Mouse (Mus musculus) limb, embryonic 11.5 days (tissue): ENCODE data around the gene Nim1k. TPM values are rescaled to one million over a fixed set of nuclear protein-coding genes. Genes with fewer than 3 reads are reported as not detected.
A peak's percentile ranks its signal among the peaks of the same experiment; 100 is the strongest.

Experiments used
- ATAC-seq: fragments of 200-750 bp; cut with Nextera tagmentation; 2 replicates; pipeline ENCODE4 v1.8.0; 2017; ENCODE audit warnings: low read depth; ENCODE audit not compliant: insufficient number of reproducible peaks, low FRiP score, low TSS enrichment
- DNase-seq: peaks from one replicate; pipeline ENCODE4 v3.0.0-alpha.2; 2015; ENCODE audit warnings: low spot score
- H3K27ac ChIP-seq: fragments of 300-500 bp; sonication (generic); replicated peaks from 2 replicates; pipeline ENCODE4 v1.5.1; 2014; ENCODE audit warnings: low read depth, mild to moderate bottlenecking, low read length
- H3K27me3 ChIP-seq: fragments of 300-500 bp; sonication (generic); 2 replicates; pipeline ENCODE4 v1.6.1; 2014; ENCODE audit warnings: mild to moderate bottlenecking, low read length, mixed read lengths; ENCODE audit not compliant: control insufficient read depth, insufficient read depth
- H3K36me3 ChIP-seq: fragments of 300-500 bp; sonication (generic); 2 replicates; pipeline ENCODE4 v1.6.1; 2014; ENCODE audit warnings: mild to moderate bottlenecking, low read length, moderate library complexity, mixed read lengths; ENCODE audit not compliant: control insufficient read depth, insufficient read depth
- H3K4me1 ChIP-seq: fragments of 300-500 bp; sonication (generic); 2 replicates; pipeline ENCODE4 v1.6.1; 2014; ENCODE audit warnings: low read length, mixed read lengths; ENCODE audit not compliant: control insufficient read depth, insufficient read depth
- H3K4me2 ChIP-seq: fragments of 300-500 bp; sonication (generic); 2 replicates; pipeline ENCODE4 v1.6.1; 2014; ENCODE audit warnings: low read depth, mild to moderate bottlenecking, moderate library complexity; ENCODE audit not compliant: severe bottlenecking
- H3K4me3 ChIP-seq: fragments of 300-500 bp; sonication (generic); 2 replicates; pipeline ENCODE4 v1.5.1; 2014; ENCODE audit warnings: low read depth, low read length
- H3K9ac ChIP-seq: fragments of 300-500 bp; sonication (generic); 2 replicates; pipeline ENCODE4 v1.6.1; 2014; ENCODE audit warnings: mild to moderate bottlenecking, low read length
- H3K9me3 ChIP-seq: fragments of 300-500 bp; sonication (generic); 2 replicates; pipeline ENCODE4 v1.6.1; 2016; ENCODE audit warnings: low read length; ENCODE audit not compliant: control insufficient read depth
- WGBS: fragments of 180-500 bp; shearing (Covaris S2); extraction: QIAGEN DNeasy Blood & Tissue Kit; methylation state at CpG from one replicate; pipeline ENCODE4 v1.1.7; 2014; 5-methylcytosine and 5-hydroxymethylcytosine counted together
- polyA plus RNA-seq: library from polyadenylated mRNA; unstranded; fragments of >200 nt; fragmentation: Nextera tagmentation; extraction: Ambion mirVana; gene quantifications from 2 replicates; pipeline ENCODE4 v1.2.1, GENCODE M21; 2014

The Nim1k gene
- 1.8 and 2.0 TPM in 2 replicates for polyA plus RNA-seq

- DNase-seq (peak; percentile 87), ATAC-seq (peak; percentile 94)
- Histone ChIP-seq H3K9ac (peak within 1 kb of the TSS; percentile 73), H3K4me3 (peak within 1 kb of the TSS; percentile 62), H3K9me3 (no peaks in the 10 kb centered on the region), H3K4me2 (peak within 1 kb of the TSS; percentile 98), H3K36me3 (no peaks in the 10 kb centered on the region), H3K27ac (peak within 1 kb of the TSS; percentile 36), H3K27me3 (no peaks in the 10 kb centered on the region), H3K4me1 (0 out of 2 replicates have a peak, but pooled peaks cover 7% of the 10 kb centered on the region)
- WGBS, result under 1% methylated on average over 43 of the region's 43 CpGs
These were observed at the start of gene Nim1k for GRCm38 (mm10) chr13:119755681-119756471. Nim1k (minus strand) TSS chr13:119755882.

- ATAC-seq, result no peak
- DNase-seq, result no peak
- Histone ChIP-seq H3K4me1 (no peaks in the 10 kb centered on the region), H3K9ac (no peak overlapping the region), H3K4me3 (no peak overlapping the region), H3K9me3 (no peaks in the 10 kb centered on the region), H3K4me2 (no peak overlapping the region), H3K36me3 (no peaks in the 10 kb centered on the region), H3K27ac (no peak overlapping the region), H3K27me3 (no peaks in the 10 kb centered on the region)
- WGBS, result 74% methylated on average over 4 of the region's 4 CpGs
These were observed 42.0 kb upstream of the Nim1k start for GRCm38 (mm10) chr13:119797656-119798055.

- Histone ChIP-seq H3K9me3 (no peaks in the 10 kb centered on the region), H3K4me2 (no peak overlapping the region), H3K27ac (no peak overlapping the region), H3K4me3 (no peak overlapping the region), H3K4me1 (0 out of 2 replicates have a peak, but pooled peaks cover 3% of the 10 kb centered on the region), H3K36me3 (0 out of 2 replicates have a peak, but pooled peaks cover 2% of the 10 kb centered on the region), H3K27me3 (no peaks in the 10 kb centered on the region), H3K9ac (no peak overlapping the region)
- WGBS, result 84% methylated on average over 5 of the region's 5 CpGs
- DNase-seq (no peak), ATAC-seq (no peak)
These were observed 37.2 kb upstream of the Nim1k start for GRCm38 (mm10) chr13:119792791-119793404.

- Histone ChIP-seq H3K36me3 (0 out of 2 replicates have a peak, but pooled peaks cover 3% of the 10 kb centered on the region), H3K9ac (peak overlapping the region; percentile 92), H3K27ac (peak overlapping the region; percentile 92; the same call in 1 of the 2 replicates), H3K9me3 (no peaks in the 10 kb centered on the region), H3K27me3 (no peaks in the 10 kb centered on the region), H3K4me3 (peak overlapping the region; percentile 80), H3K4me1 (0 out of 2 replicates have a peak, but pooled peaks cover 3% of the 10 kb centered on the region), H3K4me2 (peak overlapping the region; percentile 72)
- DNase-seq (peak; percentile 49), ATAC-seq (no peak)
- WGBS, result 5% methylated on average over 18 of the region's 18 CpGs
These were observed 36.0 kb upstream of the Nim1k start for GRCm38 (mm10) chr13:119791580-119792135.

GRCm38 (mm10) chr13:119790761-119791579 lies 35.3 kb upstream of the Nim1k start, which contains the start of gene Zfp131:
Zfp131 (minus strand) TSS chr13:119790889.
- peak within 1 kb of the TSS; percentile 92 for H3K27ac ChIP-seq
- WGBS, result under 1% methylated on average over 69 of the region's 86 CpGs
- H3K36me3 ChIP-seq, result 0 out of 2 replicates have a peak, but pooled peaks cover 4% of the 10 kb centered on the region
- peak within 1 kb of the TSS; percentile 92 for H3K9ac ChIP-seq
- ATAC-seq (peak; percentile 97), DNase-seq (peak; percentile 96)
- peak within 1 kb of the TSS; percentile 72 for H3K4me2 ChIP-seq
- H3K27me3 ChIP-seq, result no peaks in the 10 kb centered on the region
- H3K9me3 ChIP-seq, result no peaks in the 10 kb centered on the region
- 0 out of 2 replicates have a peak, but pooled peaks cover 3% of the 10 kb centered on the region for H3K4me1 ChIP-seq
- H3K4me3 ChIP-seq, result peak within 1 kb of the TSS; percentile 80

GRCm38 (mm10) chr13:119789851-119790717 lies 34.4 kb upstream of the Nim1k start:
- Histone ChIP-seq H3K4me1 (0 out of 2 replicates have a peak, but pooled peaks cover 3% of the 10 kb centered on the region), H3K27me3 (no peaks in the 10 kb centered on the region), H3K36me3 (0 out of 2 replicates have a peak, but pooled peaks cover 4% of the 10 kb centered on the region), H3K9me3 (no peaks in the 10 kb centered on the region), H3K4me2 (peak overlapping the region; percentile 67), H3K27ac (peak overlapping the region; percentile 92), H3K4me3 (peak overlapping the region; percentile 80), H3K9ac (peak overlapping the region; percentile 92)
- peak; percentile 51; the same call in 1 of the 2 replicates for ATAC-seq
- DNase-seq, result peak; percentile 42
- WGBS, result 2% methylated on average over 51 of the region's 66 CpGs

- no peak overlapping the region for H3K27ac ChIP-seq
- no peak overlapping the region for H3K4me2 ChIP-seq
- peaks cover 15% of the 10 kb centered on the region for H3K36me3 ChIP-seq
- ATAC-seq, result no peak
- no peak for DNase-seq
- H3K4me1 ChIP-seq, result no peaks in the 10 kb centered on the region
- no peak overlapping the region for H3K9ac ChIP-seq
- no peak overlapping the region for H3K4me3 ChIP-seq
- WGBS, result 88% methylated on average over 4 of the region's 4 CpGs
- no peaks in the 10 kb centered on the region for H3K27me3 ChIP-seq
- no peaks in the 10 kb centered on the region for H3K9me3 ChIP-seq
These were observed 27.9 kb upstream of the Nim1k start for GRCm38 (mm10) chr13:119783581-119783980.
